Mouse (Mus musculus) cerebellum, postnatal 36 days (tissue): ENCODE measurements around the gene Tsg101.

Experiments
- DNase-seq, 2 experiments: peaks; one replicate each; pipeline ENCODE4 v3.0.0; 2021 to 2022; ENCODE audit warnings: mixed read lengths in 2 of 2

Gene Tsg101

GRCm38 (mm10) chr7:46871988-46872387, 47.8 kb downstream of the Tsg101 start:
- no peak for DNase-seq

DNA sequence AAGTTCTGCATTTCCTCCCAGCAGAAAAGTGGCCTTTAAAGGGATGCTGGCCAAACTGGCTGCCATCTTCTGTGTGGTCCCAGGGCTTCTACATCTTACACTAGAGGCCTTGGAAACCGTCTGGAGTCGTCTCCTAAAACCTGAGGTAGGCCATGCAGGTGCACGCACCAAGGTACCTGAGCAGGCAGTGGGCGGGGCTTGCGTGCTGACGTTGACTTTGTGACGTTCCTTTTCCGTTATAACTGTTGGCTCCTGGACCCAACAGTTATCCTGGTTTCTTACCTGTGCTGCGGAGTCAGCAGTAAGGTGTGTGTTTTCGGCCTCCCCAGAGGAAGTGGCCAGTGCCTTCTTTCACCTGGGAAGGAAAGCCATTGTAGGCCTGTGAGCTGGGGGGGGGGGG, 58.8 kb downstream of the Tsg101 start, which contains the start of gene Ldhc:
Gene Ldhc (plus strand): TSS at position 208 of the 400 bp plus-strand sequence.
- no peak for DNase-seq

DNA sequence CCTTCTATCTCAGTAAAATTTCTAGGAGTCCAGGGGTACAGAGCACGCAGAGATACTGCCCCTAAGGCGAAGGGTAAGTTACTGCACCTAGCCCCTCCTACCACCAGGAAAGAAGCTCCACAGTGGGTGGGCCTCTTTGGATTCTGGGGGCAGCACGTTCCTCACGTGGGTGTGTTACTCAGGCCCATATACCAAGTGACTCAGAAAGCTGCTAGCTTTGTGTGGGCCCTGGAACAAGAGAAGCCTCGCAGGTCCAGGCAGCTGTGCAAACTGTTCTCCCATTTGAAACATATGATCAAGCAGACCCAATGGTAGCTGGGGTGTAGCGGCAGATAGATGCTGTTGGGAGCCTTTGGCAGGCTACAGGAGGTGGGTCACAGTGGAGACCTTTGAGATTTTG, 60.7 kb downstream of the Tsg101 start:
- DNase-seq: no peak

DNA sequence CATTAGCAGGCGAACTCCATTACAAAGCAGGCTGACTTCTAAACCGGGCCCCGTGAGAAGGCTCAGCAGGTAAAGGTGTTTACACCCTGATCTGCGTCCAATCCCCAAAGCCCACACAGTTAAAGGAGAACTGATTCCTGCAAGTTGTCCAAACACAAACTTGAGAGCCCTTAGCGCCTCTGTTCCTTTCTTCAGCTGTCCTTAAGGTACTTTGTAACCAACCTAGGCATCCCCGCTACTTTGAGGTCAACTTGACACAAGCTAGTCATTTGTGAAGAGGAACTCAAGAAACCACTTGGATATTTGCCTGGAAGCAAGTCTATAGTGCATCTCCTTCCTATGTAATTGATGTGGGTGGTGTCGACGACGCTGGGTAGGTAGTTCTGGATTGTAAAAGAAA, 62.3 kb downstream of the Tsg101 start:
- DNase-seq: no peak

DNA sequence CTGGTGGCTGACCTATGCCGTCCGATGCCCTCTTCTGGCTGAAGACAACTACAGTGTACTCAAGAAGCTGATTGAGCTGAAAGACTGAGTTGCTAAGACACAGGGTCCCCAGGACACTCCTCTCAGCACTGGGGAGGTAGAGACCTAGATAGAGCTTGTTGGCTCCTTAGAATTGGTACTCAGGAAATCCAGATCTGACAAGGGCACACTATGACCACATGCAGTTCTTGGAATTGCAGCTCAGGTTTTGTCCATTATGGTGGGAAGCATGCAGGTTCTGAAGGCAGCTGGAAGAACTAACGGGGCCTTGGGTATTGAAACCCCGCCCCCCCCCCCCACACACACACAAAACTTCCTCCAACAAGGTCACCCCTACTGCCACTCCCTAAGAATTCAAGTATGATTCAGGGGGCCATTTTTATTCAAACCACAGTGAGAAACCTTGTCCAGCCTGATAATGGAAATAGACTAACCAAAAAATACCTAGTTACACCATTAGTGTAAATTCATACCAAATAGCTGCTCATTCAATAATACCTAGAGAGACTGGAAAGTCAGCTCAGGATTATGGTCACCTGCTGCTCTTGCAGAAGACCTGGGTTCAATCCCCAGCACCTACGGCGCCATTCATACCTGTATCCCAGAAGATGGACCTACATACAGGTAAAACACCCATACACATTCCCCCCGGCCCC, 63.8 kb downstream of the Tsg101 start:
- DNase-seq: no peak

DNA sequence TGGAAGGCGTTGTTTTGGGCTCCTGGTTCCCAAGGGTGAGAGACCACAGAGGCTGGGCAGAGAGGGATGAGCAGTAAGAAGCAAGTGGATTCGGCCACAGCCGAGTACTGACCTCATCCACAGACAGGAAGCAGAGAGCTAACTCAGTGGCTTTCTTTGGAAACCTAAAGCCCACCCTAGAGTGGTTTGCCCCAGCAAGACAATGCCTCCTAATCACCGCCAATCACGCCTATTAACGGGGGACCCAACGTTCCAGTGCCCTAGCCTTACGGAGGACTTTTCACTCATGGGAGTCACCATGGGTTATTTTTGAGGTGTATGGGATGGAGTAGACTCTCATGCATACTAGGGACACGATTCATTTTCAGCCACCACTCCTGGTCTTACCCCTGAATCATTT, 66.4 kb downstream of the Tsg101 start:
- DNase-seq: no peak

GRCm38 (mm10) chr7:46852666-46853065, 67.1 kb downstream of the Tsg101 start:
- no peak for DNase-seq

- DNase-seq: no peak
These were observed 68.7 kb downstream of the Tsg101 start for GRCm38 (mm10) chr7:46851026-46851425.

GRCm38 (mm10) chr7:46849287-46849686, 70.5 kb downstream of the Tsg101 start:
- no peak for DNase-seq

DNA sequence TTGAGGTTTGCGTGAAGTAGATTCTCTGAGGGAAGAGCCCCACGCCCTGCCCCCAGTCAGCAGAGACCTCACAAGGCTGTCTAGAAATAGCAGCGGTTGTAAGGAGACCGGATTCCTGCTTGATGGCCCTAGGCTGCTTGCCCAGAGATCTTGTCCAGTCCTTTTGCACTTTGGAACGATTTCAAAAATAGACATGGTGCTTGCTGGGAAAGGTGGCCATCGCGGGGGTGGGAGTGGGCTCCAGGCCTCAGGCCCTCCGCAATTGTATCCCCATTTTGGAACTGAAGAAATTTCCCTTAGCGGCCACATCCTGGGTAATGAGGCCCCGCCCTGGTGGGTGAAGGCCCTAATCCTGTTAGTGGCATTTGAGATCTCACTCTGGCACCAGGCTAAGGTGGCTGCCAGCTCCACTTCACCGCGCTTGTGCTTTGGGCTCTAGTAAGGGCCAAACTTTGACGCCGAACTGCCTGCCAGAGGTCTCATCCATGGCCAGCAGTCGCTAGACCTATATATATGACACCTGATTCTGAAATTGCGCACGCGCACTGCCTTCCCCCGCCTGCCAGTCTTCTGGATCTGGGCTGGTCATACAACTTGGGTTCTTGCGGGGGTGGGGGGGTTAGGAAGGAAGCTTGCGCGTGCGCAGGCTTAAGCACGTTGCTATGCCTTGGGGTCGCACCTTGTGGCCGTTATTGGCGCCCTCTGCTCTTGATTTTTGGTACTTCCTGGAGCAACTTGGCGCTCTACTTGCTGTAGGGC, 73.1 kb downstream of the Tsg101 start:
- peak; percentile 58 to 59 for DNase-seq

DNA sequence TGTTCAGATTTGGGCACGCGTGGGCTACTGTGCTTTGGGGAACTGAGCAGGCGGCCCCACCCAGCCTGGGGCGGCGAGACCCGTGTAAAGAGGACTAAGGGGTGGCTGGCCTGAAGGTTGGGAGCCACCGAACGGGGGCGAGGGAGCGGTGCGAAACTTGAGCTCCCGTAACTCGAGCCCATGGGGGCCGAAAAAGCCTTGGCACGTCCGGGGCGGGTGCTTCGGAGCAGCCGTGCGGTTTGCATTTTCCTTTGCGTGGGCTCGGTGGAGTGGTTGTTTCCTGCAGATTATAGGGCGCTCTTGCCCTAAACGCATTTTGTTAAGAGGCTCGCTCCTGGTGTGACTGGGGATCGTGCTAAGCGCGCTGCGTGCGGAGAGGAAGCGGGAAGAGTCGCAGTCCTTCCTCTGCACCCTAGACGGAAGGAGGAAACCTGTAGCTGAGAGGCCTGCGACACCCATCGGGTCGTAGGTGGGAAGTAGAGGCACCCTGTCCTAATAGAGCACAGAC, 73.7 kb downstream of the Tsg101 start:
- no peak for DNase-seq

GRCm38 (mm10) chr7:46845211-46845977, 74.4 kb downstream of the Tsg101 start:
- peak; percentile 88 to 90 for DNase-seq

GRCm38 (mm10) chr7:46843576-46843975, 76.2 kb downstream of the Tsg101 start:
- DNase-seq: no peak

- DNase-seq: no peak
These were observed 77.5 kb downstream of the Tsg101 start for GRCm38 (mm10) chr7:46842278-46842677.

GRCm38 (mm10) chr7:46840787-46841525, 78.8 kb downstream of the Tsg101 start, which contains the start of gene Ldha:
Ldha (plus strand) TSS chr7:46841475.
- DNase-seq: no peak

DNA sequence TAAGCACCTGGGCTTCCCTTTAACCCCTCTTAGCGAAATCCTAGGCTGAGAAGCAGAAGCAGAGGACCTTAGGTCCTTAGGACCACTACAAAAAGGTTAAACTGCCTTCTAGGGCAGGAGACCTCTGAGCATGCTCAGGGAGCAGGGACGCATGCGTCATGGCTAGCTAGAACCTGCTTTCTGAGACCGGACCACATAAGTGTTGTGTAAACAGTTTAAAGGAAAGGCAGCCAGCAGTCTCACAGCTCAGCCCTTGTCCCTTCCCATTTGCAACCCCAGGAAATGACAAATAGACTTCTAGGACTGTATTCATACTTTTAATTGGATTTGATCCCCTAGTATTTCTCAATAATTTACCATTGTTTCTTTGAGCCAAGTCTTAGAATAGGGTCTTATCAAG, 79.4 kb downstream of the Tsg101 start:
- no peak for DNase-seq

GRCm38 (mm10) chr7:46839861-46840260, 79.9 kb downstream of the Tsg101 start:
- no peak for DNase-seq

DNA sequence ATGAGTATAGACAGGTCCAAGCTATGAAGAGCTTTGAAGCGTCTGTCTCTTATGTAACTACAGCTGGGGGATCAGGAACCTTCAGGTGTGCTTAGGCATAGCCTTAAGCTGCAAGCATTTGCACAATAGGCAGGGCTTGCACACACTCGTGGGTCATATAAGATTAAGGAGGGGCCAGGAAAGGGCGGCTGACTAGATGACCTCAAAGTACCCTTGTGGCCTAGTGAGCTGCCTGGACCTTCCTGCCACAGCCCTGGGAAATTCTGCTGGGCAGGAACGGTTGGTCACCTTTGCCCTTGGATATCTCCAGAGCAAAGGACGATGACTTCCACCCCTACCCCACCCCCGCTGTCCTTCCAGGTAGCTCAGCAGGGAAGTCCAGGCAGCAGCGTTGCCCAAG, 80.3 kb downstream of the Tsg101 start:
- peak in 1 of 2 experiments; percentile 17 for DNase-seq
